Mouse (Mus musculus) limb, embryonic 10.5 days (tissue): Measurements from ENCODE around the gene Gm13272. TPM values are rescaled to one million over a fixed set of nuclear protein-coding genes. Genes with fewer than 3 reads are reported as not detected.
"Not testable (repeated sequence)": the region's sequence is repeated elsewhere in the genome, so short reads cannot be mapped to it uniquely, and the experiment has no call there.

Experiments
- DNase-seq: peaks from one replicate; pipeline ENCODE4 v3.0.0-alpha.2; 2017; ENCODE audit warnings: low spot score
- H3K27ac ChIP-seq: fragments of 300-500 bp; sonication (generic); 2 replicates; pipeline ENCODE4 v1.5.1; 2016; ENCODE audit warnings: mild to moderate bottlenecking
- H3K27me3 ChIP-seq: fragments of 300-500 bp; sonication (generic); 2 replicates; pipeline ENCODE4 v1.6.1; 2016; ENCODE audit warnings: low read depth, mild to moderate bottlenecking; ENCODE audit not compliant: poor library complexity, severe bottlenecking
- H3K36me3 ChIP-seq: fragments of 300-500 bp; sonication (generic); 2 replicates; pipeline ENCODE4 v1.6.1; 2016; ENCODE audit warnings: mild to moderate bottlenecking, moderate library complexity
- H3K4me1 ChIP-seq: fragments of 300-500 bp; sonication (generic); 2 replicates; pipeline ENCODE4 v1.6.1; 2016
- H3K4me3 ChIP-seq: fragments of 300-500 bp; sonication (generic); 2 replicates; pipeline ENCODE4 v1.5.1; 2016; ENCODE audit warnings: mild to moderate bottlenecking, moderate library complexity
- H3K9me3 ChIP-seq: fragments of 300-500 bp; sonication (generic); replicated peaks from 2 replicates; pipeline ENCODE4 v1.6.1; 2016; ENCODE audit warnings: mild to moderate bottlenecking
- WGBS: fragments of 180-500 bp; shearing (Covaris S2); methylation state at CpG from one replicate; pipeline ENCODE4 v1.1.7; 2016; 5-methylcytosine and 5-hydroxymethylcytosine counted together
- polyA plus RNA-seq: library from polyadenylated mRNA; unstranded; fragments of >200 nt; fragmentation: Nextera tagmentation; extraction: Ambion mirVana; gene quantifications from 2 replicates; pipeline ENCODE4 v1.2.1, GENCODE M21; 2016

The Gm13272 gene
- polyA plus RNA-seq, 1 experiment from 2014 or later, result not detected

DNA sequence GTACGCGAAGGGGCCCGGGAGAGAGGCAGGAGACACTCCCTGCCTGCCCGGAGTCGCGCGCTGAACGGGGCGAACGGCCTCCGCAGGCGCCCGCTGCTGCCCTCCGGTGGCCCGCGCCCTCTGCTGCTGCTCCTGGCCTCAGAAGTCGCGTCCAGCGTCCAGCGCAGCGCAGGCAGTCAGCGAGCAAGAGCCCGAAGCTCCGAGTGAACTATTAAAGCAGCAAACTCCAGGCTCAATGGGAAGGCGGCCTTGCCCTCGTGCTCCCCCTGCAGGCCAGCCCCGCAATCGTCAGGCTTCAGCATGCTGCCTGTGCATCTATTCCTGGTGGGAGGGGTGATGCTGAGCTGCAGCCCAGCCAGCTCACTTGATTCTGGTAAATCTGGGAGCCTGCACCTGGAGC, 17.4 kb downstream of the Gm13272 start, which contains the start of gene Gm13279:
Gene Gm13279 (plus strand): TSS at position 301 of the 400 bp plus-strand sequence.
- whole genome bisulfite sequencing, result no CpG with 5 or more reads among the region's 28 CpGs
- H3K36me3 ChIP-seq, H3K27me3 ChIP-seq, H3K9me3 ChIP-seq, H3K4me1 ChIP-seq, DNase-seq, H3K4me3 ChIP-seq, H3K27ac ChIP-seq: not testable (repeated sequence)

DNA sequence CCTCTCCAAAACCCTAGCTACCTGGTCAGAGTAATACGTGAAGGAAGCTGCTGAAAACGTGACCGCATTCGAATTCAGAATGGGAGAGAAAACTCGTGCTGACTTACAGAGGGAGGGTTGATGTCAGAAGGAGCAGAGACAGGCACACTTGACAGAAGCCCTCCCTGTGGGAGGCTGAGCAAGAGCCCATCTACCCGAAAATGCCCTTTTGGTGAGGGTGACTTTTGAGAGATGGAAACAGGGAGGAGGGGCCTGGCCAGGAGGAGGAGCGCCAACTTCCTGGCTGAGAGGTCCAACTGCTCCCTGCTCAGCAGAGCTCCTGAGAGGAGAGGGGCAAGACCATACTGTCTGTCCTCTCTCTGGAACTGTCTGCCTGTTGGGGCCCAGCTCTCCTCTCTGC, 19.7 kb downstream of the Gm13272 start, which contains the start of gene Gm13285:
Gene Gm13285 (plus strand): TSS at position 301 of the 400 bp plus-strand sequence.
- H3K27ac ChIP-seq, H3K27me3 ChIP-seq, H3K36me3 ChIP-seq, H3K4me3 ChIP-seq, DNase-seq, H3K4me1 ChIP-seq, H3K9me3 ChIP-seq: not testable (repeated sequence)
- 9% methylated on average over 6 of the region's 7 CpGs for WGBS

DNA sequence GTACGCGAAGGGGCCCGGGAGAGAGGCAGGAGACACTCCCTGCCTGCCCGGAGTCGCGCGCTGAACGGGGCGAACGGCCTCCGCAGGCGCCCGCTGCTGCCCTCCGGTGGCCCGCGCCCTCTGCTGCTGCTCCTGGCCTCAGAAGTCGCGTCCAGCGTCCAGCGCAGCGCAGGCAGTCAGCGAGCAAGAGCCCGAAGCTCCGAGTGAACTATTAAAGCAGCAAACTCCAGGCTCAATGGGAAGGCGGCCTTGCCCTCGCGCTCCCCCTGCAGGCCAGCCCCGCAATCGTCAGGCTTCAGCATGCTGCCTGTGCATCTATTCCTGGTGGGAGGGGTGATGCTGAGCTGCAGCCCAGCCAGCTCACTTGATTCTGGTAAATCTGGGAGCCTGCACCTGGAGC, 23.3 kb downstream of the Gm13272 start, which contains the start of gene Gm13287:
Gene Gm13287 (plus strand): TSS at position 301 of the 400 bp plus-strand sequence.
- H3K36me3 ChIP-seq, H3K9me3 ChIP-seq, H3K4me3 ChIP-seq, H3K27ac ChIP-seq, DNase-seq, H3K4me1 ChIP-seq: not testable (repeated sequence)
- H3K27me3 ChIP-seq, result peaks cover 10% of the 10 kb centered on the region
- WGBS, result no CpG with 5 or more reads among the region's 29 CpGs

- peaks cover 10% of the 10 kb centered on the region for H3K27me3 ChIP-seq
- H3K36me3 ChIP-seq, H3K27ac ChIP-seq, DNase-seq, H3K9me3 ChIP-seq, H3K4me1 ChIP-seq, H3K4me3 ChIP-seq: not testable (repeated sequence)
- WGBS, result no CpG with 5 or more reads among the region's 8 CpGs
These were observed 25.6 kb downstream of the Gm13272 start, which contains the start of gene Gm13288 for GRCm38 (mm10) chr4:88805231-88805630. Gene Gm13288 (plus strand): TSS chr4:88805531.

DNA sequence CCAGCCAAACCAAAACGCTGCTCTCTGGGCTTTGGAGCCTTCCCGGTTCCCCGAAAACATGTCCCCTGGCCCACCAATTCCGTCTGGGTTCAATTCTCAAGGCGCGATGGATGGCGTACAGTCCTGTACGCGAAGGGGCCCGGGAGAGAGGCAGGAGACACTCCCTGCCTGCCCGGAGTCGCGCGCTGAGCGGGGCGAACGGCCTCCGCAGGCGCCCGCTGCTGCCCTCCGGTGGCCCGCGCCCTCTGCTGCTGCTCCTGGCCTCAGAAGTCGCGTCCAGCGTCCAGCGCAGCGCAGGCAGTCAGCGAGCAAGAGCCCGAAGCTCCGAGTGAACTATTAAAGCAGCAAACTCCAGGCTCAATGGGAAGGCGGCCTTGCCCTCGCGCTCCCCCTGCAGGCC, 26.1 kb downstream of the Gm13272 start:
- not testable (repeated sequence) for H3K4me1 ChIP-seq, H3K36me3 ChIP-seq, DNase-seq, H3K27ac ChIP-seq, H3K4me3 ChIP-seq, H3K9me3 ChIP-seq
- WGBS, result 0% methylated on average over 10 of the region's 34 CpGs
- H3K27me3 ChIP-seq, result peaks cover 10% of the 10 kb centered on the region

GRCm38 (mm10) chr4:88815928-88816327, 36.3 kb downstream of the Gm13272 start, which contains the start of gene Ifna7:
Gene Ifna7 (plus strand): TSS chr4:88816228.
- Histone ChIP-seq H3K9me3 (no peaks in the 10 kb centered on the region), H3K27me3 (no peaks in the 10 kb centered on the region), H3K27ac (no peak within 1 kb of the TSS), H3K4me1 (no peaks in the 10 kb centered on the region), H3K4me3 (no peak within 1 kb of the TSS), H3K36me3 (no peaks in the 10 kb centered on the region)
- 61% methylated on average over 3 of the region's 3 CpGs for WGBS
- DNase-seq, result no peak

DNA sequence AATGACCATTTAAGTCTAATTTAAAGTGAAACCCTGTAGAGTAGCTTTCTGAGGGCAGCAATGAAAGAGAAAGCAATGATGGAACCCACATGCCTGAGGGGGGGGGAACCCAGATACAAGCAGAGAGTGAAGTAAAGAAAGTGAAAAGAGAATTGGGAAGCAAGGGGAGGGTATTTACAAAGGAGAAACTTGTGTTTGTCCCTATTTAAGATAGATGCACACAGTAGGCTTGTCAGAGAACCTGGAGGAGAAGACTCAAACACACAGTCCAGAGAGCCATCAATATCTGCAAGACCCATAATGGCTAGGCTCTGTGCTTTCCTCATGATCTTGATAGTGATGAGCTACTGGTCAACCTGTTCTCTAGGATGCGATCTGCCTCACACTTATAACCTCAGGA, 40.0 kb downstream of the Gm13272 start, which contains the start of gene Ifna11:
Gene Ifna11 (plus strand): TSS at position 301 of the 400 bp plus-strand sequence.
- no peaks in the 10 kb centered on the region for H3K9me3 ChIP-seq
- no peaks in the 10 kb centered on the region for H3K4me1 ChIP-seq
- no peak for DNase-seq
- no peaks in the 10 kb centered on the region for H3K36me3 ChIP-seq
- WGBS, result 82% methylated on average over 1 of the region's 1 CpGs
- H3K27me3 ChIP-seq, result no peaks in the 10 kb centered on the region
- H3K27ac ChIP-seq, result no peak within 1 kb of the TSS
- H3K4me3 ChIP-seq, result no peak within 1 kb of the TSS

DNA sequence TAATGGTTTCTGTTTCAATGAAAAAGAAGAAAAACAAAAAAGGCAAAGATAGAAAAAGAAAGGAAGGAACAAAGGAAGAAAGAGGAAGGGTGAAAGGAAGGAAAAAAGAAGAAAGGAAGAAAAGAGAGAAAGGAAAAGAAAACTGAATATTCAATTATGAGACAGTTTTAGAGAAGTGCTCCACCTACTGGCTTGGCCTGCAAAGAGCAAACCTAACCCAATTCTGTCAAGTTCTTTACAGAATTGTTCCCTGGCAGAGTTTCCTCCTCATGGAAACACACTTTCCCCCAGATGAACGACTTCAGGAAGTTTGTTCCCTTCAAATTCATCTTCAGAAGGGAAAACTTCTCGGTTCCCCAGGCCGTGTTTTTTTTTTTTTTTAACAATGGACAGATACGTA, 43.3 kb downstream of the Gm13272 start:
- H3K9me3 ChIP-seq, result no peaks in the 10 kb centered on the region
- 28% methylated on average over 4 of the region's 4 CpGs for WGBS
- H3K27me3 ChIP-seq, result no peaks in the 10 kb centered on the region
- no peaks in the 10 kb centered on the region for H3K36me3 ChIP-seq
- H3K4me1 ChIP-seq, result no peaks in the 10 kb centered on the region
- no peak overlapping the region for H3K4me3 ChIP-seq
- no peak for DNase-seq
- no peak overlapping the region for H3K27ac ChIP-seq

DNA sequence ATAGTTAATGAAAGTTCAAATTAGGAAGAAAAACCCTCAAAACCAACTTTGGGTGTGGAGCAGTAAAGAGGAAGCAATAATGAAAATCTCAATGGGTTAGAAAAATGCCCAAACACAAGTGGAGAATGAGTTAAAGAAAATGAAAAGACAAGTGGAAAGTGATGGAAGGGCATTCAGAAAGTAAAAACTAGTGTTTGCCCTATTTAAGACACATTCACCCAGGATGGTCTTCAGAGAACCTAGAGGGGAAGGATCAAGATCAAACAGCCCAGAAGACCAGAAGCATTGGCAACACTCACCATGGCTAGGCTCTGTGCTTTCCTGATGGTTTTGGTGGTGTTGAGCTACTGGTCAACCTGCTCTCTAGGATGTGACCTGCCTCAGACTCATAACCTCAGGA, 47.5 kb downstream of the Gm13272 start, which contains the start of gene Ifna6:
Gene Ifna6 (plus strand): TSS at position 301 of the 400 bp plus-strand sequence.
- not testable (repeated sequence) for H3K27ac ChIP-seq, H3K4me1 ChIP-seq, H3K27me3 ChIP-seq, H3K4me3 ChIP-seq, H3K36me3 ChIP-seq, DNase-seq, H3K9me3 ChIP-seq

Other genes starting within 250 kb of the Gm13272 start
- not detected in 2 replicates for gene Ifna15, start 221.6 kb upstream of the Gm13272 start, polyA plus RNA-seq
- gene Ifna14, start 208.1 kb upstream of the Gm13272 start, polyA plus RNA-seq, result not detected in 2 replicates
- gene Ifna9, start 187.5 kb upstream of the Gm13272 start, polyA plus RNA-seq, result not detected in 2 replicates
- gene Ifna12, start 176.5 kb upstream of the Gm13272 start, polyA plus RNA-seq, result not detected in 2 replicates
- not detected in 2 replicates for gene C87499, start 145.4 kb upstream of the Gm13272 start, polyA plus RNA-seq
- gene Ifna13, start 135.4 kb upstream of the Gm13272 start, polyA plus RNA-seq, result 0.24 TPM in 1 of 2 replicates, not detected in the other
- not detected in 2 replicates for gene Ifna16, start 102.9 kb upstream of the Gm13272 start, polyA plus RNA-seq
- gene Ifna2, start 95.9 kb upstream of the Gm13272 start, polyA plus RNA-seq, result not detected in 2 replicates
- not detected in 2 replicates for gene Ifnab, start 88.5 kb upstream of the Gm13272 start, polyA plus RNA-seq
- gene Gm26566, start 58.0 kb upstream of the Gm13272 start, polyA plus RNA-seq, result 1.1 and 1.5 TPM in 2 replicates
- 82.7 and 106 TPM in 2 replicates for gene Klhl9, start 57.4 kb upstream of the Gm13272 start, polyA plus RNA-seq
- gene Gm13271, start 25.0 kb upstream of the Gm13272 start, polyA plus RNA-seq, result 0.33 TPM in 1 of 2 replicates, not detected in the other
- 0.40 and 0.54 TPM in 2 replicates for gene Gm13283, start 19.7 kb upstream of the Gm13272 start, polyA plus RNA-seq
- 0.74 and 0.94 TPM in 2 replicates for gene Gm13290, start 6.0 kb upstream of the Gm13272 start, polyA plus RNA-seq
- gene Gm13289, start 2.9 kb upstream of the Gm13272 start, polyA plus RNA-seq, result not detected in 2 replicates
- gene Ifnz, start 2.3 kb downstream of the Gm13272 start, polyA plus RNA-seq, result 0.16 and 0.39 TPM in 2 replicates
- gene Gm13276, start 5.9 kb downstream of the Gm13272 start, polyA plus RNA-seq, result not detected in 2 replicates
- not detected in 2 replicates for gene Gm13277, start 8.8 kb downstream of the Gm13272 start, polyA plus RNA-seq
- gene Gm13278, start 11.7 kb downstream of the Gm13272 start, polyA plus RNA-seq, result not detected in 2 replicates
- gene Gm13275, start 14.6 kb downstream of the Gm13272 start, polyA plus RNA-seq, result not detected in 2 replicates
- gene Gm13279, start 17.5 kb downstream of the Gm13272 start, polyA plus RNA-seq, result not detected in 2 replicates
- gene Gm13285, start 19.8 kb downstream of the Gm13272 start, polyA plus RNA-seq, result 0.28 and 0.48 TPM in 2 replicates
- gene Gm13287, start 23.4 kb downstream of the Gm13272 start, polyA plus RNA-seq, result not detected in 2 replicates
- gene Gm13288, start 25.7 kb downstream of the Gm13272 start, polyA plus RNA-seq, result 0.15 TPM in 1 of 2 replicates, not detected in the other
- gene Ifna7, start 36.4 kb downstream of the Gm13272 start, polyA plus RNA-seq, result not detected in 2 replicates
- not detected in 2 replicates for gene Ifna11, start 40.1 kb downstream of the Gm13272 start, polyA plus RNA-seq
- not detected in 2 replicates for gene Ifna6, start 47.6 kb downstream of the Gm13272 start, polyA plus RNA-seq
- gene Ifna5, start 55.7 kb downstream of the Gm13272 start, polyA plus RNA-seq, result not detected in 2 replicates
- gene Ifna4, start 62.0 kb downstream of the Gm13272 start, polyA plus RNA-seq, result not detected in 2 replicates
- gene Ifna1, start 70.2 kb downstream of the Gm13272 start, polyA plus RNA-seq, result not detected in 2 replicates
- gene Ifne, start 100.4 kb downstream of the Gm13272 start, polyA plus RNA-seq, result not detected in 2 replicates